Mouse (Mus musculus): Measurements from ENCODE around the gene Gm20696. TPM values are rescaled to one million over a fixed set of nuclear protein-coding genes. Genes with fewer than 3 reads are reported as not detected.

The Gm20696 gene
- polyA plus RNA-seq, 1 experiment from 2014 or later = 3.0 TPM

DNA sequence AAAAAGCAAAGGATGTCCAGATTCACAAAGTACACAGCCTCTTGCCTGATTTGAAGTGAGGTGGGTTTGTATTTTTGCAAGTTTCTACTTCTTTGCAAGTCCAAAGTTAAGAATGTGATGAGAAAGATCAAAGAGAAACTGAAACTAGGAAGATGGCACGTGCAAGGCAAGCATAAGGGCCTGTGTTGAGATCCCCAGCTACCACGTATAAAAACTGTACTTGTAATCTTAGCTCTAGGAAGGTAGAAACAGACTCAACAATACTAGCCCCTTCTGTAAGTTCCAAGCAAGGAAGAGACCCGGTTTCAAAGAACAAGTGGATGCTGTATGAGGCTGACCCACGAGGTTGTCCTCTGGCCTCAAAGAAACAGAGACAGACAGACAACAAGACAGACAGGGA, 234.7 kb downstream of the Gm20696 start:
- Histone ChIP-seq H3K36me3 (ENCODE audit: control insufficient read depth, insufficient read depth, low read length) (no peaks in the 10 kb centered on the region), H3K9me3 (ENCODE audit: control insufficient read depth, low read length) (no peaks in the 10 kb centered on the region), H3K4me1 (ENCODE audit: control insufficient read depth, insufficient read depth, low read length) (no peaks in the 10 kb centered on the region), H3K9ac (replicated peaks; ENCODE audit: low read depth, low read length) (no peak overlapping the region), H3K27me3 (ENCODE audit: control insufficient read depth, insufficient read depth, low read length) (no peaks in the 10 kb centered on the region), H3K27ac (ENCODE audit: low read depth, low read length) (no peak overlapping the region), H3K4me3 (ENCODE audit: low read depth, low read length) (no peak overlapping the region), H3K4me2 (ENCODE audit: low read depth, low read length) (no peak overlapping the region)
- 78% methylated on average over 4 of the region's 4 CpGs for WGBS
- ATAC-seq (ENCODE audit: low read depth) = no peak

DNA sequence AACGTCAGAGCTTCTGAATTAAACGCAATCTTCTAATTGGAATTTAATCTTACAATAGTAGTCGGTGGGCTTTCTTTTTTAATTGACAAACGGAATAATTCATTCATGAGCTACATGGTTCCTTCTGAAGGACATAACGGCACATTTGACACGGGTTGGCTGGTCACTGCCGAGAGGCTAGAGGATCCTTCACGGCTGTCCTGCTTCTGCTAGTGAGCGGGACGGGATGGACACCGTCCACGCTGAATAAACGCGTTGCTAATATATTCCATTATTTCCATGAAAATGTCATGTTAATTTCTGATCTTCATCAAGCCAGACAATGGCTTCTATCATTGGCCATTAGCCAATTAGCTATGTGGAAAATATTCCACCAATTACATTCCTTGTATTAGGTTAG, 236.0 kb downstream of the Gm20696 start:
- H3K4me1 ChIP-seq (ENCODE audit: control insufficient read depth, insufficient read depth, low read length) = no peaks in the 10 kb centered on the region
- no peaks in the 10 kb centered on the region for H3K27me3 ChIP-seq (ENCODE audit: control insufficient read depth, insufficient read depth, low read length)
- no peak overlapping the region for H3K9ac ChIP-seq (replicated peaks; ENCODE audit: low read depth, low read length)
- H3K36me3 ChIP-seq (ENCODE audit: control insufficient read depth, insufficient read depth, low read length) = no peaks in the 10 kb centered on the region
- H3K27ac ChIP-seq (ENCODE audit: low read depth, low read length) = no peak overlapping the region
- no peak overlapping the region for H3K4me3 ChIP-seq (ENCODE audit: low read depth, low read length)
- ATAC-seq (ENCODE audit: low read depth) = no peak
- no peaks in the 10 kb centered on the region for H3K9me3 ChIP-seq (ENCODE audit: control insufficient read depth, low read length)
- WGBS = 61% methylated on average over 14 of the region's 14 CpGs
- H3K4me2 ChIP-seq (ENCODE audit: low read depth, low read length) = no peak overlapping the region

DNA sequence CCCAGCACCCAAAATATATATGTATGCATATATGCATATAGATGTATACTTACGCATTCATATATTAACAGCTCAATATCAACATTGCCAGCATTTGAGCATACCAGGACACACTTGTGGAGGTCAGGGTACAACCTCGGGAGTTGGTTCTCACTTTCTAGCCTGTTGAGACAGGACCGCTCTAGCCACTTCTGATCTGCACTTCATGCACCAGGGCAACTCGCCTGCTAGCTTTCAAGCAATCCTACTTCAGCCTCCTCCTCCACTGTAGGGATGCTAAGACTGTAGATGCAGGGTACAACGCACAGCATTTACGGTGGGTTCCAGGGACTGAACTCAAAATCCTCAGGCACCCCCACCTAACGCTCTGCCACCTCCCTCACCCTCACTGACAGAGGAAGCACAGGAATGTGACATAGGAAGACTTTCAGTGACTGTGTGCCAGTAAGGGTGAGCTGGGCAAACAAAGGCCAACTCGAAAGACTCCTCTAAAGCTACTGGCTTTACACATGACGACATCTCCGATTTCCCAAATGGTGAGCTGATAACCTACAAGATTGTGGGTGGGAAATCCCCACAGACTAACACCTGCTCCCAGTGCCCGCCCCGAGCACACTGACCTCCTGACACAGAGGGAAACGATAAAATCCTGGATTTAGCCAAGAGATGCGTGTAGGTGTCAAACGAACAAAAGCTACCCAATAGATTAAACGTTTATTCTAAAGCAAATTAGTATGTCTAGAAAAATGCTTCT, 237.0 kb downstream of the Gm20696 start:
- ATAC-seq (ENCODE audit: low read depth) = no peak
- H3K36me3 ChIP-seq (ENCODE audit: control insufficient read depth, insufficient read depth, low read length) = no peaks in the 10 kb centered on the region
- no peak overlapping the region for H3K4me2 ChIP-seq (ENCODE audit: low read depth, low read length)
- H3K9ac ChIP-seq (replicated peaks; ENCODE audit: low read depth, low read length) = no peak overlapping the region
- H3K4me3 ChIP-seq (ENCODE audit: low read depth, low read length) = no peak overlapping the region
- H3K27me3 ChIP-seq (ENCODE audit: control insufficient read depth, insufficient read depth, low read length) = no peaks in the 10 kb centered on the region
- no peaks in the 10 kb centered on the region for H3K9me3 ChIP-seq (ENCODE audit: control insufficient read depth, low read length)
- H3K27ac ChIP-seq (ENCODE audit: low read depth, low read length) = no peak overlapping the region
- WGBS = 83% methylated on average over 16 of the region's 16 CpGs
- no peaks in the 10 kb centered on the region for H3K4me1 ChIP-seq (ENCODE audit: control insufficient read depth, insufficient read depth, low read length)

DNA sequence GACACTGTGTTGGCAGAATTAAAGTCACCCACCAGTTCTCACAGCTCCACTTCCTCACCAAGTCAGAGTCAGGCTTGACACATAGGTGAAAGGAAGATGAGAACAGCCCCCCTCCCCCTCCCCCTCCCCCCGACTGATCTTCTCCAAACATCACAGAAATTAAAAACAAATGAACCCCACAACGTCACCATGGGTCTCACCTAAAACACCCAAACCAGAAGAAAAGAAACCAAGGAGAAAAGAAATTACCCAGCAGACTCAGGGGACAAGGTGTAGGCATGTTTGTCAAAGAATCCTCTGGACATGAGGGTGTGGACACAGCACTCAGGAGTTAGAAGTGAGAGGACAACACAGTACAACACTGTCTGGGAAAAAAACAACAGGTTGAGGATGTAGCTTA, 237.6 kb downstream of the Gm20696 start:
- Histone ChIP-seq H3K27me3 (ENCODE audit: control insufficient read depth, insufficient read depth, low read length) (no peaks in the 10 kb centered on the region), H3K9me3 (ENCODE audit: control insufficient read depth, low read length) (no peaks in the 10 kb centered on the region), H3K36me3 (ENCODE audit: control insufficient read depth, insufficient read depth, low read length) (no peaks in the 10 kb centered on the region), H3K9ac (replicated peaks; ENCODE audit: low read depth, low read length) (no peak overlapping the region), H3K4me2 (ENCODE audit: low read depth, low read length) (no peak overlapping the region), H3K27ac (ENCODE audit: low read depth, low read length) (no peak overlapping the region), H3K4me3 (ENCODE audit: low read depth, low read length) (no peak overlapping the region), H3K4me1 (ENCODE audit: control insufficient read depth, insufficient read depth, low read length) (no peaks in the 10 kb centered on the region)
- no peak for ATAC-seq (ENCODE audit: low read depth)
- WGBS = 66% methylated on average over 2 of the region's 2 CpGs

DNA sequence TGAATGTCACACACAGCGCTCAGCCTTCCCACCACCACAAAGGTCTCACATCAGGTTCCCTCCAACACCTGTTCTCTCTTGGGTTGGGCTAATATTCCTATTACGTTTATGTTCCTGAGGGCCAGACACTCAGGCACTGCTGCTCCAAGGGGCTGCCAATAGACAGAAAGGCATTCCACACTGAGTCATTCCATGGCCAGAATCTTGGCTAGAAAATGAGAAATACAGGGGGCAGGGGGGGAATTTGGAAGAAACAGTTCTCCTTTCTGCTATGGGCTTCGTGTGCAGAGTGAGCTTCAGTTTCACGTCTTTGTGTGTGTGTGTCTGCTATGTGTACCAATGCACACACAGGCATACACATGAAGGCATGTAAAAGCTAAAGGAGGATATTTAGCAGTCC, 239.3 kb downstream of the Gm20696 start:
- Histone ChIP-seq H3K36me3 (ENCODE audit: control insufficient read depth, insufficient read depth, low read length) (no peaks in the 10 kb centered on the region), H3K4me2 (ENCODE audit: low read depth, low read length) (no peak overlapping the region), H3K9ac (replicated peaks; ENCODE audit: low read depth, low read length) (no peak overlapping the region), H3K9me3 (ENCODE audit: control insufficient read depth, low read length) (no peaks in the 10 kb centered on the region), H3K27me3 (ENCODE audit: control insufficient read depth, insufficient read depth, low read length) (no peaks in the 10 kb centered on the region), H3K4me1 (ENCODE audit: control insufficient read depth, insufficient read depth, low read length) (no peaks in the 10 kb centered on the region), H3K27ac (ENCODE audit: low read depth, low read length) (no peak overlapping the region), H3K4me3 (ENCODE audit: low read depth, low read length) (no peak overlapping the region)
- 88% methylated on average over 4 of the region's 4 CpGs for whole genome bisulfite sequencing
- no peak for ATAC-seq (ENCODE audit: low read depth)

DNA sequence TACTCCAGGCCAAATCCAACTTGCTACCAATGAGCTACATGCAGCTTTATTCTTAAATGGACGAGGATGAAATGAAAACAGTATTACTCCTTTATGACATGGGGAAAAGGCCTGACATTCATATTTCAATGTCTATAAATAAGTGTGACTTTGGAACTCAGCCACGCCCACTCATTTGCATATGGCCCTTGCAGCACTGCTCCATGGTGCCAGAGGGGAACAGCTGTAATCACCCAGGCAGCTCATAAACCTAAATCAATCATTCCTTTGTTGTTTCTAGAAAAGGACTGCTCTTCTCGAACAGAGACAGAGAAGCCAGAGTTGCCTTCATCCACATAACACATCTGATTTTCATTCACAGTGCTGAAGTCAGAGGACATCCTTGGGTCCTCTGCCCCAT, 241.6 kb downstream of the Gm20696 start:
- Histone ChIP-seq H3K4me1 (ENCODE audit: control insufficient read depth, insufficient read depth, low read length) (no peaks in the 10 kb centered on the region), H3K27ac (ENCODE audit: low read depth, low read length) (no peak overlapping the region), H3K9me3 (ENCODE audit: control insufficient read depth, low read length) (no peaks in the 10 kb centered on the region), H3K27me3 (ENCODE audit: control insufficient read depth, insufficient read depth, low read length) (no peaks in the 10 kb centered on the region), H3K4me2 (ENCODE audit: low read depth, low read length) (no peak overlapping the region), H3K9ac (replicated peaks; ENCODE audit: low read depth, low read length) (no peak overlapping the region), H3K4me3 (ENCODE audit: low read depth, low read length) (no peak overlapping the region), H3K36me3 (ENCODE audit: control insufficient read depth, insufficient read depth, low read length) (no peaks in the 10 kb centered on the region)
- WGBS = 35% methylated on average over 3 of the region's 3 CpGs
- no peak for ATAC-seq (ENCODE audit: low read depth)

DNA sequence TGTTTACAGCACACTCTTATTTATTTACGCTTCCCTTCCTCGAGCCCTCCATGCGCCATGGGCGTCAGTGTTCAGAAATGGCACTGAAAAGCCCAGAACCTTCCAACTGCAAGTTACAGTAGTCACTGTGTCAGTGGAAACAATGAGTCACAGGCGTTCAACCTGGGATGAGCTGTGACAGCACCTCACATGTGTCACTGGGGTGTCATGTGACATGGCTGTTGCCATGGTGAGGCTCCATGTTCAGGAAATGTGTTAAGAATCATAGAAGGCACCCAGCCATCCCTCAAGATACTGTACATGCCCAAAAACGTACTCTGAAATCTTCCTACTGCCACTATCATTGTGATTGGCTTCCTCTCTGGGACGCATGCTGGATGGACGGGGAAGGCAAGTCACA, 245.9 kb downstream of the Gm20696 start:
- WGBS = 83% methylated on average over 8 of the region's 8 CpGs
- H3K9me3 ChIP-seq (ENCODE audit: control insufficient read depth, low read length) = no peaks in the 10 kb centered on the region
- no peak overlapping the region for H3K9ac ChIP-seq (replicated peaks; ENCODE audit: low read depth, low read length)
- H3K4me1 ChIP-seq (ENCODE audit: control insufficient read depth, insufficient read depth, low read length) = no peaks in the 10 kb centered on the region
- no peaks in the 10 kb centered on the region for H3K36me3 ChIP-seq (ENCODE audit: control insufficient read depth, insufficient read depth, low read length)
- H3K27me3 ChIP-seq (ENCODE audit: control insufficient read depth, insufficient read depth, low read length) = no peaks in the 10 kb centered on the region
- H3K4me2 ChIP-seq (ENCODE audit: low read depth, low read length) = no peak overlapping the region
- no peak overlapping the region for H3K27ac ChIP-seq (ENCODE audit: low read depth, low read length)
- no peak for ATAC-seq (ENCODE audit: low read depth)
- no peak overlapping the region for H3K4me3 ChIP-seq (ENCODE audit: low read depth, low read length)

DNA sequence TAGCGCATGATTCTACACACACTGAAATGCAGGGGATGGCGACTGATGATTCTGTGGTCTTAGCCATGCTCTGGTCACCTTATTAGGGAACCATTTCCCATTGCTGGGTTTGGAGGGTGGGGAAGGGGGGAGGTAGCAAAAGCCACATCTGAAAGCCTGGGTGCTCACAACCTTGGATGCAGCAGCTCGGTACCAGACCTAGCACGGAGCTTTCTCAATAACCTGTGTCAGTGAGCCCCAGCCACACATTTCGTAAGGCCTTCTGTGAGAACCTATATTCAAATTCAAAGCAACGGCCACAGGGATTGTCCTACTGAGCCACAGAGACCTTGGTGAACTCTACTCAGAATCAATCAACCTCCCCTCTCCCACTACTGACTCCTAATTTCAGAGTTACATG, 254.0 kb downstream of the Gm20696 start:
- Histone ChIP-seq H3K9ac (replicated peaks; ENCODE audit: low read depth, low read length) (no peak overlapping the region), H3K27me3 (ENCODE audit: control insufficient read depth, insufficient read depth, low read length) (no peaks in the 10 kb centered on the region), H3K4me2 (ENCODE audit: low read depth, low read length) (no peak overlapping the region), H3K9me3 (ENCODE audit: control insufficient read depth, low read length) (no peaks in the 10 kb centered on the region), H3K36me3 (ENCODE audit: control insufficient read depth, insufficient read depth, low read length) (no peaks in the 10 kb centered on the region), H3K27ac (ENCODE audit: low read depth, low read length) (no peak overlapping the region), H3K4me3 (ENCODE audit: low read depth, low read length) (no peak overlapping the region), H3K4me1 (ENCODE audit: control insufficient read depth, insufficient read depth, low read length) (no peaks in the 10 kb centered on the region)
- no peak for ATAC-seq (ENCODE audit: low read depth)
- WGBS = 89% methylated on average over 6 of the region's 6 CpGs

DNA sequence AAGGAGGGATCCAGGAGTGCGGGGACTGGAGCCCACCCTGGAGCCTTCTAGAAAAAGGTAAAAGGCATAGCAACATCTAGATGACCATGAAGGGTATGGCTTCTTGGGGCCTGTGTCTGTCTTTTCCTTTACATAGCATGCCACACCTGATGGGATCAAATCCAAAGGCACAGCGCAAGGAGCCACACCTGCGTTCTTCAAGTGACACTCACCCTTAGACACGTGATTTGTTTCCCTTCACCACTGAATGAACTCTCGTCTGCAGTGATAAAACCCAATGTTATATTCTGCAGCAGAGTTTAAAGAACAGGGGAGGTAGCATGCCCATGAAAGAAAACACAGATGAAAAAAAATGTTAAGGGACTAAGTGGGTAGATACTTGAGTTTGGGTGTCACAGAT, 257.0 kb downstream of the Gm20696 start:
- 87% methylated on average over 5 of the region's 5 CpGs for WGBS
- no peaks in the 10 kb centered on the region for H3K9me3 ChIP-seq (ENCODE audit: control insufficient read depth, low read length)
- no peaks in the 10 kb centered on the region for H3K36me3 ChIP-seq (ENCODE audit: control insufficient read depth, insufficient read depth, low read length)

More for the DNA sequence above, 257.0 kb downstream of the Gm20696 start:
- H3K27ac ChIP-seq (ENCODE audit: low read depth, low read length) = no peak overlapping the region
- no peaks in the 10 kb centered on the region for H3K27me3 ChIP-seq (ENCODE audit: control insufficient read depth, insufficient read depth, low read length)
- no peak overlapping the region for H3K4me2 ChIP-seq (ENCODE audit: low read depth, low read length)
- H3K4me1 ChIP-seq (ENCODE audit: control insufficient read depth, insufficient read depth, low read length) = no peaks in the 10 kb centered on the region
- H3K4me3 ChIP-seq (ENCODE audit: low read depth, low read length) = no peak overlapping the region
- no peak for ATAC-seq (ENCODE audit: low read depth)
- no peak overlapping the region for H3K9ac ChIP-seq (replicated peaks; ENCODE audit: low read depth, low read length)
